Mouse (Mus musculus): Measurements from ENCODE around the gene Sgtb. TPM values are rescaled to one million over a fixed set of nuclear protein-coding genes. Genes with fewer than 3 reads are reported as not detected.

Sgtb gene
- total RNA-seq, 2 experiments from 2014 or later, result 70.6 to 71.7 TPM

GRCm38 (mm10) chr13:104101606-104102235 lies 7.8 kb upstream of the Sgtb start:
- intact Hi-C loops (cut with DNase I), result no loop called here
- DNase-seq (ENCODE audit: extremely low spot score in 1 of 2, low spot score in 2 of 2), result no peak

- intact Hi-C loops (cut with DNase I), result no loop called here
- DNase-seq (ENCODE audit: extremely low spot score in 1 of 2, low spot score in 2 of 2), result no peak
Observed at GRCm38 (mm10) chr13:104108651-104109287, 772 bp upstream of the Sgtb start.

GRCm38 (mm10) chr13:104109816-104110521 lies 428 bp downstream of the Sgtb start:
- peak; percentile 50 to 70 for DNase-seq (ENCODE audit: extremely low spot score in 1 of 2, low spot score in 2 of 2)
- intact Hi-C loops (cut with DNase I), result no loop called here

- DNase-seq (ENCODE audit: extremely low spot score in 1 of 2, low spot score in 2 of 2), result no peak
- intact Hi-C loops (cut with DNase I), result no loop called here
Observed at GRCm38 (mm10) chr13:104110526-104110925, 985 bp downstream of the Sgtb start.

- peak in 1 of 2 experiments; percentile 29 for DNase-seq (ENCODE audit: extremely low spot score in 1 of 2, low spot score in 2 of 2)
- intact Hi-C loops (cut with DNase I), result no loop called here
Observed at GRCm38 (mm10) chr13:104112266-104112900, 2.8 kb downstream of the Sgtb start.

- DNase-seq (ENCODE audit: extremely low spot score in 1 of 2, low spot score in 2 of 2), result no peak
- intact Hi-C loops (cut with DNase I), result no loop called here
Observed at GRCm38 (mm10) chr13:104113782-104114181, 4.2 kb downstream of the Sgtb start.

GRCm38 (mm10) chr13:104114827-104115226 lies 5.3 kb downstream of the Sgtb start:
- intact Hi-C loops (cut with DNase I), result no loop called here
- peak in 1 of 2 experiments; percentile 48 for DNase-seq (ENCODE audit: extremely low spot score in 1 of 2, low spot score in 2 of 2)

GRCm38 (mm10) chr13:104122078-104122840 lies 12.7 kb downstream of the Sgtb start:
- no peak for DNase-seq (ENCODE audit: extremely low spot score in 1 of 2, low spot score in 2 of 2)
- intact Hi-C loops (cut with DNase I), result no loop called here

GRCm38 (mm10) chr13:104123662-104124381 lies 14.3 kb downstream of the Sgtb start:
- DNase-seq (ENCODE audit: extremely low spot score in 1 of 2, low spot score in 2 of 2), result no peak

GRCm38 (mm10) chr13:104132561-104132960 lies 23.0 kb downstream of the Sgtb start:
- intact Hi-C loops (cut with DNase I), result loop anchor here (10.0 kb wide), 1 partner anchor 72 kb away; no protein-coding TSS in a partner anchor
- no peak for DNase-seq (ENCODE audit: extremely low spot score in 1 of 2, low spot score in 2 of 2)

More at GRCm38 (mm10) chr13:104123662-104124381, 14.3 kb downstream of the Sgtb start:
- intact Hi-C loops (cut with DNase I), result no loop called here

GRCm38 (mm10) chr13:104134510-104135085 lies 25.1 kb downstream of the Sgtb start:
- DNase-seq (ENCODE audit: extremely low spot score in 1 of 2, low spot score in 2 of 2), result no peak
- intact Hi-C loops (cut with DNase I), result loop anchor here (10.0 kb wide), 1 partner anchor 70 kb away; no protein-coding TSS in a partner anchor

GRCm38 (mm10) chr13:104139369-104140209 lies 30.0 kb downstream of the Sgtb start:
- intact Hi-C loops (cut with DNase I), result loop anchor here (10.0 kb wide), 1 partner anchor 65 kb away; no protein-coding TSS in a partner anchor
- DNase-seq (ENCODE audit: extremely low spot score in 1 of 2, low spot score in 2 of 2), result peak; percentile 79 to 80

- DNase-seq (ENCODE audit: extremely low spot score in 1 of 2, low spot score in 2 of 2), result no peak
- intact Hi-C loops (cut with DNase I), result loop anchor here (5.0 kb wide), 1 partner anchor 72 kb away; no protein-coding TSS in a partner anchor
Observed at GRCm38 (mm10) chr13:104144871-104145270, 35.3 kb downstream of the Sgtb start.

GRCm38 (mm10) chr13:104145646-104146045 lies 36.1 kb downstream of the Sgtb start:
- intact Hi-C loops (cut with DNase I), result loop anchor here (5.0 kb wide), 1 partner anchor 72 kb away; no protein-coding TSS in a partner anchor
- no peak for DNase-seq (ENCODE audit: extremely low spot score in 1 of 2, low spot score in 2 of 2)

- intact Hi-C loops (cut with DNase I), result no loop called here
- no peak for DNase-seq (ENCODE audit: extremely low spot score in 1 of 2, low spot score in 2 of 2)
Observed at GRCm38 (mm10) chr13:104154180-104154579, 44.6 kb downstream of the Sgtb start.

GRCm38 (mm10) chr13:104155106-104155505 lies 45.6 kb downstream of the Sgtb start:
- DNase-seq (ENCODE audit: extremely low spot score in 1 of 2, low spot score in 2 of 2), result no peak
- intact Hi-C loops (cut with DNase I), result no loop called here

GRCm38 (mm10) chr13:104155686-104156085 lies 46.1 kb downstream of the Sgtb start:
- intact Hi-C loops (cut with DNase I), result no loop called here
- no peak for DNase-seq (ENCODE audit: extremely low spot score in 1 of 2, low spot score in 2 of 2)
